Mouse (Mus musculus) C2C12 (cell line): Measurements from ENCODE around the gene Specc1l.

ENCODE experiments used
- CEBPB ChIP-seq: IDR thresholded peaks from one replicate; pipeline ENCODE4 v1.6.1; 2011; ENCODE audit warnings: low read depth, mild to moderate bottlenecking, control low read depth, moderate library complexity
- CTCF ChIP-seq: IDR thresholded peaks from one replicate; pipeline ENCODE4 v1.5.1; 2011; ENCODE audit not compliant: control insufficient read depth, insufficient read depth, insufficient read length
- MAX ChIP-seq: IDR thresholded peaks from one replicate; pipeline ENCODE4 v1.6.1; 2011; ENCODE audit warnings: mild to moderate bottlenecking, control low read depth

GRCm38 (mm10) chr10:75173056-75173455, 38.8 kb upstream of the Specc1l start:
- TF ChIP-seq CTCF (no peak), CEBPB (no peak), MAX (no peak)
